Mouse (Mus musculus) frontal cortex, adult 2 months (tissue): Measurements from ENCODE around the gene Ntn1. TPM values are rescaled to one million over a fixed set of nuclear protein-coding genes. Genes with fewer than 3 reads are reported as not detected.

Source experiments
- DNase-seq, 2 experiments: peaks; one replicate each; pipeline ENCODE4 v3.0.0; 2022; ENCODE audit warnings: low spot score in 1 of 2; ENCODE audit errors: extremely low spot score in 1 of 2
- polyA plus RNA-seq: library from polyadenylated mRNA; depleted of rRNA; stranded (reverse); fragments of >200 nt; gene quantifications from 2 replicates; pipeline ENCODE4 v1.2.3, GENCODE M21; 2012

Gene Ntn1
- polyA plus RNA-seq, 1 experiment, result 6.2 TPM

DNA sequence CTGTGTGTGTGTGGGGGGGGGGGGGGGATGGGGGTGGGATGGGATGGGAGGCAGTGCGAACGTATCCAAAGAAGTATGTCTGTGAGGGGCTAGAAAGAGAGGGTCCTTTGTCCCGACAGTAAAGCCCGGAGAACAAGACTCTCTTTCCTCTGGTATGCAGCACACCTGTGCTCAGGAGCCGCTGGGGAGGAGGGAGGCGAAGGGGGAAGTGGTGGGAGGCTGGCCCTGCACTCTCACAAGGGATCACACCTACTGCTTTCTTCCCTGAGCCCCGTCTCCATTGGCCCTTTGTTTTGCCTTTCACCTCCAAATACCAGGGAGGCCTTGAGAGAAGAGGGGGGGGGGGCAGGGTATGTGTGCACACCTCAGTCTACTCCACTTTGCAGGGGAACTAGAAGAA is 123.7 kb downstream of the Ntn1 start:
- DNase-seq, result no peak

DNA sequence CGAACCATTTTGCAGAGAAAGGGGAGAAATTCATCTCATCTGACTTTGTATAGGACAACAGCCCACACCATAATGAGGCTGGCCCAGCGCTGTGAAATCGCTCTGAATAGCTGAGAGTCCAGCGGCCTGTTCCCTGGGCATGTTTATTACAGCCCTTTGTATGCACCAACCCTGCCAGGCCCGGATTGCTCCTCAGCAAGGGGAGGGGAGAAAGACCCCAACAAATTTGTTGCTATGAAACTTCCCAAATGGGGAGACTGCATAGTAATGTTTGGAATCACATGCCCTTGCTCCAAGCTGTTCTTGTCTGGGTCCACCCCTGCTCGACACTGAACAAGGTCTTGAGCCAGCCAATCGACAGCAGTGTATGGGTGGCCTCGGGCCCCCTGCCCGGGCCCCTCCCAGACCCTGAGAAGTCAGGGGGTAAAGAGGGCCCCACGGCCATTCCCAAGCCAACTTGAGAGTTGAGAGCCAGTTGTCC is 126.3 kb downstream of the Ntn1 start:
- no peak for DNase-seq

DNA sequence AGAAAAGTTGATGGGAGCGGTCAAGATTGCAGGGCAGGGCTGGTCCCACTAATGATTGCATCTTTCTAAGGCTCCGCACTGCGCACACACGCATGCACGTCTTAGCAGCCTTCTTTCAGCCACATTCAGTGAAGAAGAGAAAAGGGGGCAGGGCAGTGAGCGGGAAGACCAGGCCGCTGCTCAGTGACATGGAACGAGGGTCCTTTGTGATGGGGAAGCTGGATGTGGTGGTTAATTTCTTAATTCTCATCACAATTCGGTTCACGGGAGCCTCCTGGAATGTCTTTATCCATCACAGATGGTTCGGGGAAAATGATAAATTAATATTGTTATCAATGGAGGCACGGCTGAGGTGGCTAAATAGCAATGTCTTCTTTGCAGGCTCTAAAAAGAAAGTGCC is 126.8 kb downstream of the Ntn1 start:
- DNase-seq, result no peak

DNA sequence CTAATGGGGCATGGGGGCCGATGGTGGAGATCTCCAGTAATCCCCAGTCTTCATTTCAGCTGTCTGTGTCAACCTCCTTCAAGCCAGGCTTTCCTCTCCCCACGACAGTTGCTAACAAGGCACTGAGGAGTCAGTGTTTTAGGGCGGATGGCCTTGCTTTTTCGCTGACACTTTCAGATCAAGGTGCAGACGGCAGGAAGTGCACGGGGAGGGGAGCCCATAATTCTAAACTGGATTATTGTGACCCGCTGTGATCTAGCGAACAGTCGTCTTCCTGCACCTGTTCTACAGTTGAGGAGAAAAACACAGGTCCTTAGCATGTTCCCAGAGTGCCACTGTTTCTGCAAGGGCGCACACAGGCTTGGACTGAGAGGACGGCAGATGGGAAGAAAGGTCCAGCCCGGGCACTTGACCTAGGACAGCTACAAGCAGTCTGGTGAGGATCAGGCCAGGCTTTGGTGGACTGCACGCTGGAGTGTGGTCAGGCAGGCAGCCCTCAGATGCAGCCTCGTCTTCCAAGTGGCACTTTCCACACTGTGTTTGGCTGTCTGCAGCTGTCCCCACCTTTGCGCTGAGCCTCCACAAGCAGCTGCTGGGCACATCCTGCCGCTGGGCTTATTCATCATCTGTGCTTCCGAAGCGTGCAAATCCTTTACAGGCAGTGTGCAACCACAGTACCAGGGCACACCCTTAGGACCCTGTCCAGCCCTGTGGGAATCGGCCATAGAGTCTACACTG is 129.7 kb downstream of the Ntn1 start:
- DNase-seq, result no peak

DNA sequence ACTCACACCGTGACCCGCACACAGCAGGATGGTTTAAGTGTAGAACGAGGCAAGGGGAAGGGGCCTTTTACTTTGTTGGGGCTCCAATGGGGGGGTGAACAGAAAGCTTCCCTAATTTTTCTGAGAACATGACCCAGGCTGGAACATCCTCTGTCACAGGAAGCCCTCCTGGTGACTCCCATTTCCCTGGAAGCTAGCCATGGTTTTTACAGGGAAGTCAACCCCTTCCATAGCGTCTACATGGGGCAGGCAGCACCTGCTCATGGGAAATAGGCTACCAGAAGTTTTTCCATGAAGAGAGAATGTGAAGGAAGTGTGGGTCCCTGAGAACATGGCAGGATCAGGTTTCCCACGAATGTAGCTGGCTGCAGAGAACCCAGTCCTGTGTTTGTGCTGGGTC is 136.3 kb downstream of the Ntn1 start:
- no peak for DNase-seq

DNA sequence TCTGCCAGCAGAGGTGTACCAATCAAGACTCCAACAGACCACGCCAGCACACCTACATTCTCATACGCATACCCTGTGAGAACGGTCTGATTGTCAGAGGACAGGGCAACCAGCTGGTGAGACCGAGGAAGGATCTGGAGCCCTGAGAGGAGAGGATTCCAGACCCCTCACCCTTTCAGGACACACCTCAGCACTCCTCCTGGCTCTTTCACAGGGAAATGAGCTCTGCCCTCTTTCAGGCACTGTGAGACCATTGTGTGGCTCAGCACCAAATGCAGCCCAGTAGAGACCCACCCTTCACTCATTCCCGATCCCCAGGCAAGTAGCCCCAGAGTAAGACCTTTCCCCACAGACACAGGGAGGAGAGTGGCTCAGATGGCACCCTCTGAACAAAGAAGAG is 137.5 kb downstream of the Ntn1 start:
- no peak for DNase-seq

DNA sequence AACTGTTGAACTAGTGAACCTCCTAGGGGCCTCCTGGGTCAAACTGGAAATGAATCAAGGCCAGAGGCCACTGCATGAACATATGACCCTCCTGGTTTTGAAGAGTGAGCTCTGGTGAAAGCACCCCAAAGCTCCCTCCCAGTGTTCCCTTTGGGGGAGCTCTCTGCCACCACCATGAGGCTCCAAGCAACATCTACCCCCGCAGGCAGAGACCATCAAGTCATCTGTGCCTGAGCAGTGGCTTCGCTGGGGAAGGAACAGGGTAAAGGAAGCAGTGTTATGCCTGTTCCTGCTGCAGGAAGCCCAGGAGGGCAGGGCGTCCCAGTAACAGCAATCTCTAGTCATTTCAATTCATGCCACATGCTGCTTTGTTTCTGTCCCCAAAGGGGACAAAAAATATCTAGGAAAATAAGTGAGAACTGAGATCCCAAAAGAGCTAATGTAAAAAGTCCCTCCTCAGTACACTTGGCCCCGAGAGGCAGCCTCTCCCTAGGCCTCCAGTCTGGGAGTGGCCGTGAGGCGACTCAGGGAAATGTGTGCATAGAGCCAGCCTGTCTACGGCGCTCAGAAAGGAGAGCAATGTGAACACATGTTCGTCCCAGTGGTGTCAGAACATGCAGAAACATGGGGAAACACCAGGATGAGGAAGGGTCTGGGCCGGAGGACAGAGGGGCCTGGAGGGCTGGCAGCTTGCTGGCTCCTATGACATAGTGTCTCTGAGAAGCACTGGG is 139.3 kb downstream of the Ntn1 start:
- DNase-seq, result no peak

DNA sequence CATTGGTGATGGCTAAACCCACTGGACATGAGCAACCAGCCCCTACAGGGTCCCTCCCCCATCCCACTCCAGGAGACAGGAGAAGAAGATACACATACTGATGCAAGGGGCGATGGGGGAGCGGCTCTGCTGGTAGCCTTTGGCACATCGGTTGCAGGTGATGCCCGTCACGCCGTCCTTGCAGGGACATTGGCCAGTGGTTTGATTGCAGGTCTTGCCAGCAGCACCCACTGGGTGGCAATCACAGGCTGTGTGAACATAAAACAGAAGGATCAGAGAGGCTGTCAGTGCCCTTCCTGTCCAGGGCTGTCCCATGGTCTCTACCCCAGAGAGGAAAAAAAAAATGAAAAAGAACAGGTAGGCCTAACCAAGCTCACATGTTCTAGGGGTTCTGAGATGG is 140.2 kb downstream of the Ntn1 start:
- no peak for DNase-seq

DNA sequence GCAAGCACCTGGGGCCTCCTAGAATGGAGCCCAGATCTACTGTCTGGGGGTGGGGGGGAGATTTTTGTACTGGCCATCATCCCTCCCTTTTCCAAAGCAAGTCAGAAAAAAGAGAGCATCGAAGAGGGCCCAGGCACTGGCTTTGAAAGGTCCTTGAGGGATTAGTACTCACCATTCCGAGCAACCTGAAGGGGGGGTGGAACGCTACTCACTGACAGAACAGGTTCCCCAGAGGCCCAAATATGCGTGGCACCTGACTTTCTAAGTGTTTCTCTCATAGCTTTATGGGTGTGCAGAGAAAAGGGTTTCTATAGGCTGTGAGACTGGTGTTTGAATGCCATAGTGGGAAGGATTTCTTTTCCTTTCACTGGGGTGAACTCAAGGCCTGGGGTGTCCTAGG is 142.1 kb downstream of the Ntn1 start:
- no peak for DNase-seq

DNA sequence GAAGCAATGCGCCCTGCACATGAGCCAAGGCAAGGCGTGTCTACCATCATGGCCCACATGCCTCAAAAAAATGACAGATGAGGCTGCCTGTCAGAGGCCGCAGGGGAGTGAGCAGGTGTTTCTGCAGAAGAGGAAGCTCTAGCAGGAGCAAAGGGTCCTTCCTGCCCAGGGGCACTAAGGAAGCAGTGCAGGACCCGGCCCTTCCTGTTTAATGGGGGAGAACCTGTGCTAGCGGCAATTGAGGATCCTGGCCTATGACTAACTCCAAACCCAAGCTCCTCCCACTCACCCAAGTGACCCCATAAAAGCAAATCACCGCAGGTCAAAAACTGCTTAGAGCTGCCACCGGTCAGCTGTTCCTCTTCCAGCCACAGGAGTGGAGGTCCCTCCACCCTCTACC is 147.1 kb downstream of the Ntn1 start:
- no peak for DNase-seq

DNA sequence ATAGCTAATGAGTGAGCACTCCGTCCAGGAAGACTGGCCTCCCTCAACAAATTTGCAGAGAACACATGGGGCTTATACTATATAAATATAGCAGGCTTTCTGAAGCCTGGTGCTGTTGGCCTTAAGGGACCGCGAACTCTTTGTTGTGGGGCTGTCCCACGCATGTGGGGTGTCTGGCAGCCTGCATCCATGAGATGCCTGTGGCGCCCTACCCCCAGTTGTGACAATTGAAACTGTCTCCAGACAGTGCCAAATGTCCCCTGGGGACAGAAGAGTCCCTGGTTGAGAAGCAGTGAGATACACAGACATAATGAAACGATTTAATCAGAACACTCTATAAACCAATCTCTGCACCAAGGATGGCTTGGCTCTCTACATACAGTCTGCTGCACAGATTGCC is 150.5 kb downstream of the Ntn1 start:
- DNase-seq, result no peak

DNA sequence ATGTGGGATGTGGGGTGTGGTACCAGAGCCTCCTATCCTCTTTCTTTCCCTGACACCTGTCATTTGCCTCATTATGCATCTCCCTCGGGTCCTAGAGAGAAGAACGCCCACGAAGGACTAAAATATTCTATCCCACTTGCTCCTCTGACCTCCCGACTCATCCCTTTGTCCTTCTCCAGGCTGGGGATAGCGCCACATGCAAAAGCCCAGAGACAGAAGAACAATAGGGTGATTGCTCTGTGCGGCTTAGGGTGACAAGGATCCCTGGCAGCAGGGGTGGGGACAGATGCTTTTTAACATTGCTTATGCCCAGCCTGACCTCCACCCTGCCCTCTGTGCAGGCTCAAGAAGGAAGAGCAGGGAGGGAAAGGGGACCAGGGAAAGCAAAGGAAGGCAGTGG is 152.7 kb downstream of the Ntn1 start:
- DNase-seq, result no peak

DNA sequence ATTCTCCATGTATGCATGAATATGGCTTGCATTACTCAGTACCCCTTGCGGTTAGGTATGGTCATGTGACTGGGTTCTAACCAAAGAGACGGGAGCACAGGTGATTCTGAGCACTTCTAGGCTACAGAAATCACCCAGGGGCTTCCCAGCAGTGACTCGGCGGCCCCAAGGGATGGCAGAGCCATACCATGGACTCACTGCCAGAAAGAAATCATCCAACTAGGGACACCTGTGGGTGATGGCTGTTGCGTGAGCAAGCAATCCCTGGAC is 155.7 kb downstream of the Ntn1 start:
- no peak for DNase-seq

DNA sequence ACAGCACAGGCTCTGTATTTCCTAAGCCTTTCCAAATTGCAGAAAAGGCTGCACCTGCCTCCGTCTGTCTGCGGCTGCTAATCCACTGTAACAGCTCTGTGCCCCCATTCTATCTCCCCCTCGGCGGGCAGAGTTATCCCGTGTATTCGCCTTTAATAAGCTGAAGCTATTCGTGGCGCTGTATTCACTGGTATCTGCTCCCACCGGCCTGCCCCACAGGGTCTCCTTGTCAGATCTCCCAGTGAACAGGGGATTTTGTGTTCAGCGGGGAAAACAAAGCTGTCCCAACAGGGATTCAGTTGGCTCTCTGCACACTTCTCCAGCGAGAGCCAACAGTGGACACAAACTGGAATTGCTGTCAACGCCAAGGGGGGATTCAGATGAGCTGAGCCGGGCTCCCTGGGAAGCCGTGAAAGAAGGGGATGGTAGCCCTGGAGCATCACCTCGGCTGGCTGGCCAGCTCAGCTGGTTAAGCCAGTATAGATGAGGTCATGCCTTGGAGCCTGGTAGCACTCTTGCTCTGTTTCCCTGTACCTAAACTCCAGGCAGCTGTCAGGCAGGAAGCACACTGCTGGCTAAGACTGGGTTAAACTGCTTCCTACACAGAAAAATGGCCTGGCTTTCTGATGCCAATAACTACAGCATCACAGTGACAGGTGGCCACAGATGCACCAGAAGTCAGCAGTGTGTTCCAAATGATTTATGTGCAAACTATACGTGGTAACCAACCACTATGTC is 156.2 kb downstream of the Ntn1 start:
- DNase-seq, result no peak

DNA sequence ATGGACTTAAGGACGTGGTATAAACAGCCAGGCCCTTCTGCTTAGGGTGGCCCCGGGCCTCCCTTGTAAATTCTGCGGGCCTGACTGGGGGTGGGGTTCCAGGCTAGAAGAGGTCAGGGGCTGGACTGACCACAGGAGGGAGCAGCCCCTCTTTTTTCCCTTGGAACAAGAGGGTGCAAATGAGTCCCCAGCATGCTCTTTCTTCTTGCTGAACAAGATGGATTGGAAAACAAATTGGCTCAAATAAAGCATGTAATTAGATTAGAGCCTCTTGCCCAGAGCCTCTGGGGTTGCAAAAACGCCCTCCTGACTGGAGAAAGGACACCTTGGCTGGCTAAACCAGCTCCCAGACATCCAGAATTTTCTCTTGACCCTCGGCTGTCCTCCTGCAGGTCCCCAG is 160.9 kb downstream of the Ntn1 start:
- no peak for DNase-seq

DNA sequence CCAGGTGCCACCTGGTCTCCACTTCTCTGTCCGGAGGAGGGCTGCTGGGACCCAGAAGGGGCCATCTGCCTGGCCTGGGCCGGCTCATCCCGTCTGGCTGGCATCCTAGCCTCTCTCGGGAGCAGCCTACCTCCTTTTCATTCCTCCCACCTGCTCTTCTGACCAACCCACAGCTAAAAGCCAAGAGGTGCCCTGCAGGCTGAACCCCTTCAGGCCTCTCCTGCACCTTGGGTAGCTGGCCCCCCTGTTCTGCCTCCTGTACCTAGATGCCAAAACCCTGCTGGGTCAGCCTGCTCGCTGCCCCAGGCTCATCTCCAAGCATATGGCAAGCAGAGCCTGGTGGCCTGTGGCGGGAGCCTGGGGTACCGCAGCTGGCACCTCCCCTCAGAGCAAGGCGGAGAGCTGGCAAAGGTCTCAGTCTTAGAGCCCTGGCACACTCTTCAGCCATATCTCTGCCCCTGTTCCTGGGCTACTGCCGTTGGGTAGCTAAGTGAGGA is 167.1 kb downstream of the Ntn1 start:
- DNase-seq, result no peak

DNA sequence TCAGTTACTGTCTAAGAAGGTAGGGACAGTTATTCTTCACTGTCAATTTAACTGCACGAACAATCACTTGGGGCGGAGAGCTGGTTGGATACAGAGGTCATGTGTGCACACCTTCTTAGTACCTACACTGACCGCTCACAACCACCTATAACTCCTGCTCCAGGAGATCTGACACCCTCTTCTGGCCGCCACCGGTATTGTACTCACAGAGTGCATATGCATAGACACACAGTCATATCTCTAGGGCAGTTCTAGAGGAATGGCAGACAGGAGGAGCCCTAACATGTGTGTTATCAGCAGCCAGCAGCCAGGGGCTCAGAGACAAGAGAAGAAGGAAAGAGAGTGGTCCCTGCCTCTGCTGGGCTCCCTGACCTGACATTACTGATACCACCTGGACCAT is 169.1 kb downstream of the Ntn1 start:
- no peak for DNase-seq

DNA sequence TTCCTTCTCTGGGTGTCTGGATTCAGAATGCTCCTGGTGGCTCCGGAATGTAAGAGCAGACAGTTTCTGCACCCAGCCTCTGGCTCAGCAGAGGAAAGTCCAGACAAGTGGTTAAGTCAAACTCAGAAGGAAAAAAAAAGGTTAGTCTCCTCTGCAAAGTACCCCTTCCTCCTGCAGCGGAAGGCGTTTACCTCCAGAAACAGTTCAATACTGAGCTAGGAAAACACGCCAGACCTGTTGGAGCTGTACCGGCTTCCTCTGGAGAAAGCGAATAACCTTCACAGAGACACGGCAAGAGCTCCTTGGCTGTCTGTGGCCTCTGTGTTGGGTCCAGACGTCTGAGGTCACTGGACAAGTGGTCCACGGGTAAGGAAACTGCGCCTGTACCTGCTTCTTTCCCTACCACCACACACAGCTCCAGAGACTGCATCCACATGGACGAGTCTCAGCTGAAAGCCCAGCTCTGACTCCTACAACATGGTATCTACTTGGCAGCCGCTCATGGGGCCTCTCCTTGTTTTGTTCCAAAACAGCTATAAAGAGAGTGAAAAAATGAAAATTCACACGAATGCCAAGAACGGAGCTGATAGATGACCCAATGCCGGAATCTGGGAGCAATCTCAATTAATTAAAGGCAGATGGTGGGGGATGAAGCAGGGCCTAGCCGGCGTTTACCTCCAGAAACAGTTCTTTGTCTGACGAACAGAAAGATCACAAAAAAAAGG is 171.5 kb downstream of the Ntn1 start:
- no peak for DNase-seq

DNA sequence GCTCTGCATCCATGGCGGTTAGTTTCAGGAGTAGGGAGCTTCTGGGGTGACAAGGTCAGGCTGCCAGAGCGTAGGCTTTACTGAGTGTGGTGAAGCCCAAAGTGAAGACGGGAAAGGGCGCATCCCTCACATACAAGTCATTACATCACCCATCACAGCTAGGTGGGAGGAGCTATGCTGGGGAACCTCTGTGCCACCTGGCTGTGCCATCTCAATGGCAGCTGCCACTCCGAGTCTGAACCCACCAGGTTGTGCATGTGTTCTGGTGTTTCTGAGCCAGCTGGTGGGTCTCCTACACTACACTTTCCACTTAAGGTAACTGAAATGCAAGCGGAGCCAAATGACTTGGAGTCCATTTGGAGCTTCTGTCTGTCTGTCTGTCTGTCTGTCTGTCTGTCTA is 172.8 kb downstream of the Ntn1 start:
- DNase-seq, result no peak

DNA sequence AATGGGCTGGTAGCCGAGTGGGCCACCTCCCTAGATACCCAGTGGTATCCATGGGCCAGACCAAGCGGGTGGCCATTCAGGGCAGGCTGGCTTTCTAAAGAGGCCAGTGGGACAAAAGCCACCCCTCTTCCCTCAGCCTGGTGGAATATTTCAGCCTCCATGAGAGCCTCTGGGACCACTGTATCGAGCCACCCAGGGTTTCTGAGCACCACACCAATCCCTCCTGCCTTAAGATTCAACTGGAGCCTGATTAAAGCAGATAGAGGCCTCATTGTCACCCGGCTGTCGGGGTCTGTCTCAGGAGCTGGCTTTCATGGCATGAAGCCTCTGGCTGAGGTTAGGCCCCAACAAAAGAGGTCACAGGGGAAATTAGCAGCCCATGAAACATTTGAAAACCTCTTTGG is 174.0 kb downstream of the Ntn1 start:
- DNase-seq, result no peak

DNA sequence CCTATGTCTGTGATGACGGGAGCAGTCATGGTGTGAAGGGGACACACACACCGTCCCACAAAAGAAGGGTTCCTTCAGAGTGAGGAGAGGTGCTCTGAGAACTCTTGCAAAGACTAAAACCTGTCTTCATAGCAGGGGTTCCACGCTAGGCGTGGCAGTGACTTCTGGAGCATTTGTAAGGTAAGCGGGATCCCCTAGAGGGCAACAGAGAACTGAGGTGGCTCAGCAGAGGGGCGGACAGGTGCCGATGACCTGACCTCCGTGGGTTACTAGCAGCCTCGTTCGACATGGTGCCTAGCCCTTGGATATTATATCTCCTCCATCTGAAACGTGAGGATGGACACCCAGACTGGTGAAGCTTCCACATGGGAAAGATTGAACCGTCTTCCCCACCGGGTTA is 177.5 kb downstream of the Ntn1 start:
- DNase-seq, result no peak
